Mouse (Mus musculus): ENCODE results near the gene Prr9. TPM values are rescaled to one million over a fixed set of nuclear protein-coding genes. Genes with fewer than 3 reads are reported as not detected.
A peak's percentile ranks its signal among the peaks of the same experiment; 100 is the strongest.

The Prr9 gene
- total and polyA plus RNA-seq, 3 experiments: not detected

GRCm38 (mm10) chr3:92150631-92151277, 27.0 kb upstream of the Prr9 start:
- Histone ChIP-seq H3K4me1 (ENCODE audit: control insufficient read depth in 1 of 2, insufficient read depth in 2 of 2) (no peaks in the 10 kb centered on the region), H3K4me2 (ENCODE audit: insufficient read depth, low read depth, poor library complexity, severe bottlenecking) (no peak overlapping the region), H3K4me3 (replicated peaks in 1 of 3; ENCODE audit: low read depth in 2 of 3, low read length in 2 of 3, poor library complexity in 1 of 3) (no peak overlapping the region), H3K9me3 (replicated peaks; ENCODE audit: low read length) (peaks cover 18% of the 10 kb centered on the region), H3K27ac (ENCODE audit: insufficient read depth, low read depth) (no peak overlapping the region), H3K9ac (ENCODE audit: insufficient read depth, low read depth) (no peak overlapping the region), H3K36me3 (replicated peaks in 1 of 2; ENCODE audit: control insufficient read depth in 1 of 2, insufficient read depth in 1 of 2, low read length in 1 of 2) (no peaks in the 10 kb centered on the region), H3K79me2 (replicated peaks; ENCODE audit: control insufficient read depth, extremely low read depth, insufficient read depth, poor library complexity, severe bottlenecking) (no peaks in the 10 kb centered on the region), H3K27me3 (replicated peaks) (no peaks in the 10 kb centered on the region)
- DNase-seq (ENCODE audit: extremely low read depth): peak; percentile 52
- peak; percentile 66 for TF ChIP-seq RAD21 (IDR thresholded peaks at IDR 0.05; ENCODE audit: low read depth, low read length)
- TF ChIP-seq KAT2A (IDR thresholded peaks at IDR 0.05; ENCODE audit: insufficient replicate concordance, low read length): no peak
- TF ChIP-seq ELF1 (IDR thresholded peaks at IDR 0.05; ENCODE audit: low read depth, low read length): no peak
- TF ChIP-seq SMC3 (IDR thresholded peaks at IDR 0.05; ENCODE audit: low read depth, low read length): peak; percentile 38
- peak; percentile 26 to 61; a peak in 3 of 4 replicates for TF ChIP-seq CTCF (conservative IDR thresholded peaks at IDR 0.05 in 1 of 2, IDR thresholded peaks at IDR 0.05 in 1 of 2; ENCODE audit: low read depth in 2 of 2, low read length in 2 of 2)
- dilution Hi-C loops (cut with MboI; ENCODE audit: extremely low pct_ligation_motif_present, extremely low pct_unique_long_range_greater_than_20kb, low sequenced_read_pairs) (no loop called here), in situ Hi-C loops (cut with MboI; ENCODE audit: low pct_ligation_motif_present, low pct_unique_long_range_greater_than_20kb, low sequenced_read_pairs) (no loop called here)

GRCm38 (mm10) chr3:92147913-92148312, 24.2 kb upstream of the Prr9 start:
- Histone ChIP-seq H3K4me1 (ENCODE audit: control insufficient read depth in 1 of 2, insufficient read depth in 2 of 2) (no peaks in the 10 kb centered on the region), H3K36me3 (replicated peaks in 1 of 2; ENCODE audit: control insufficient read depth in 1 of 2, insufficient read depth in 1 of 2, low read length in 1 of 2) (no peaks in the 10 kb centered on the region), H3K4me2 (ENCODE audit: insufficient read depth, low read depth, poor library complexity, severe bottlenecking) (no peak overlapping the region), H3K27me3 (replicated peaks) (no peaks in the 10 kb centered on the region), H3K27ac (ENCODE audit: insufficient read depth, low read depth) (no peak overlapping the region), H3K9me3 (replicated peaks; ENCODE audit: low read length) (peaks cover 18% of the 10 kb centered on the region), H3K79me2 (replicated peaks; ENCODE audit: control insufficient read depth, extremely low read depth, insufficient read depth, poor library complexity, severe bottlenecking) (no peaks in the 10 kb centered on the region), H3K4me3 (replicated peaks in 1 of 3; ENCODE audit: low read depth in 2 of 3, low read length in 2 of 3, poor library complexity in 1 of 3) (no peak overlapping the region), H3K9ac (ENCODE audit: insufficient read depth, low read depth) (no peak overlapping the region)
- in situ Hi-C loops (cut with MboI; ENCODE audit: low pct_ligation_motif_present, low pct_unique_long_range_greater_than_20kb, low sequenced_read_pairs): no loop called here
- TF ChIP-seq CTCF (conservative IDR thresholded peaks at IDR 0.05 in 1 of 2, IDR thresholded peaks at IDR 0.05 in 1 of 2; ENCODE audit: low read depth in 2 of 2, low read length in 2 of 2) (no peak), RCOR1 (conservative IDR thresholded peaks at IDR 0.05; ENCODE audit: low read depth, low read length) (no peak), GABPA (IDR thresholded peaks at IDR 0.05; ENCODE audit: insufficient replicate concordance, low read depth, low read length) (no peak)
- DNase-seq (ENCODE audit: extremely low read depth): no peak
- dilution Hi-C loops (cut with MboI; ENCODE audit: extremely low pct_ligation_motif_present, extremely low pct_unique_long_range_greater_than_20kb, low sequenced_read_pairs): no loop called here

DNA sequence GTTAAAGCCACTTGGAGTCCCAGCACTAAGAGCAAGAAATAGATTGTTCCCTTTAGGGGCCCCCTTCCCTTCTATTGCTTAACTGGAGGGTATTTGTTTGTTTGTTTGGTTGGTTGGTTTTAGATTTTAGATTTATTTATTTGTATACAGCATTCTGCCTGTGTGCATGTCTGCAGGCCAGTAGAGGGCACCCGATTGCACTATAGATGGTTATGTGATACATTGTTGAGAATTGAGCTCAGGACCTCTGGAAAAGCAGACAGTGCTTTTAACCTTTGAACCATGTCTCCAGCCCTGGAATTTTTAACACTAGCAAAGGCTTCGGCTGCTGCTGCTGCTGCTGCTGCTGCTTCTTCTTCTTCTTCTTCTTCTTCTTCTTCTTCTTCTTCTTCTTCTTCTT, 23.7 kb upstream of the Prr9 start:
- H3K4me3 ChIP-seq (replicated peaks in 1 of 3; ENCODE audit: low read depth in 2 of 3, low read length in 2 of 3, poor library complexity in 1 of 3): no peak overlapping the region
- in situ Hi-C loops (cut with MboI; ENCODE audit: low pct_ligation_motif_present, low pct_unique_long_range_greater_than_20kb, low sequenced_read_pairs): no loop called here
- dilution Hi-C loops (cut with MboI; ENCODE audit: extremely low pct_ligation_motif_present, extremely low pct_unique_long_range_greater_than_20kb, low sequenced_read_pairs): no loop called here
- H3K9me3 ChIP-seq (replicated peaks; ENCODE audit: low read length): peaks cover 21% of the 10 kb centered on the region
- no peak overlapping the region for H3K4me2 ChIP-seq (ENCODE audit: insufficient read depth, low read depth, poor library complexity, severe bottlenecking)
- no peaks in the 10 kb centered on the region for H3K4me1 ChIP-seq (ENCODE audit: control insufficient read depth in 1 of 2, insufficient read depth in 2 of 2)
- H3K27me3 ChIP-seq (replicated peaks): no peaks in the 10 kb centered on the region
- no peak overlapping the region for H3K27ac ChIP-seq (ENCODE audit: insufficient read depth, low read depth)
- TF ChIP-seq MEF2A (IDR thresholded peaks at IDR 0.05; ENCODE audit: borderline replicate concordance, low read depth, low read length): no peak
- no peak for TF ChIP-seq USF2 (conservative IDR thresholded peaks at IDR 0.05; ENCODE audit: low read depth, low read length)
- TF ChIP-seq HCFC1 (IDR thresholded peaks at IDR 0.05; ENCODE audit: low read depth, low read length): no peak
- no peak for TF ChIP-seq MXI1 (IDR thresholded peaks at IDR 0.05; ENCODE audit: low read depth, low read length)
- TF ChIP-seq MAFK (IDR thresholded peaks at IDR 0.05; ENCODE audit: insufficient replicate concordance, low read length): no peak
- TF ChIP-seq RCOR1 (conservative IDR thresholded peaks at IDR 0.05; ENCODE audit: low read depth, low read length): no peak
- no peak for TF ChIP-seq ZKSCAN1 (IDR thresholded peaks at IDR 0.05; ENCODE audit: borderline replicate concordance, low read depth, low read length)
- no peak for TF ChIP-seq JUN (IDR thresholded peaks at IDR 0.05; ENCODE audit: insufficient read depth, low read depth, low read length)
- no peak for TF ChIP-seq POLR2A (IDR thresholded peaks at IDR 0.05; ENCODE audit: low read depth, low read length)
- no peak for TF ChIP-seq NRF1 (IDR thresholded peaks at IDR 0.05; ENCODE audit: low read depth, low read length)
- H3K36me3 ChIP-seq (replicated peaks in 1 of 2; ENCODE audit: control insufficient read depth in 1 of 2, insufficient read depth in 1 of 2, low read length in 1 of 2): no peaks in the 10 kb centered on the region
- no peak overlapping the region for H3K9ac ChIP-seq (ENCODE audit: insufficient read depth, low read depth)
- no peaks in the 10 kb centered on the region for H3K79me2 ChIP-seq (replicated peaks; ENCODE audit: control insufficient read depth, extremely low read depth, insufficient read depth, poor library complexity, severe bottlenecking)
- no peak for DNase-seq (ENCODE audit: extremely low read depth)
